Mouse (Mus musculus): ENCODE results near the gene Tspan13.

Tspan13 gene

DNA sequence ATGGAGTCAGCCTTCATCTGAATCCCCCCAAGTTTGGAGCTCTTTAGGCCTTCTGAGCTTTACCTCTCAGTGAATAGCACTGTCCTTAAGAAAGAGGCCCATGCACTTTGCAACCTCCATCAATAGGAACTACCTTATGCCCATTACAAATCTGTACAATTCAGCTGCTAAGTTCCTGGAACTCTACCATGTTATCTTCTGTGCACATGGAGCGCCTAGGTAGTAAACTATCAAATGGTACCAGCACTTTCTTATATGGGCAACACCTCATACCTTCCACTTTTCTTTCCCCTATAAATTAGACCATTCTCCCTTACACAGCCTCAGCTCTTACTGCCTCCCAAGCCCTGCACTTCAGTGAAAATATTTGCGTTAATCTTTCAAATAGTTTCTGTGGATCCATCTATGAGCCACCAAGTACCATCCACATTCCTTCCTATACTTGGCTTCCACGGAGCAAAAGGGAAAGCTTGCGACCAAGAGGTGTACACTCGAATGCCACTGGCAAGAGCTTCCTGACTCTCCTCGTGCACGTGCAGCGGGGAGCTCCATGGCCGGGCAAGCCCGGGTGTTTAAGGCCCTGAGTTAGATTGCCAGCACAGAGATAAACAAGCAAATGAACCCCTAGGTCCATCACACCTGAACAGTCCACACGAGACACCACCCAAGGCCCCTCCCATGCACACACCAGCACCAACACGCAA, 11.5 kb downstream of the Tspan13 start:
- no peak for DNase-seq (ENCODE audit: low spot score)

DNA sequence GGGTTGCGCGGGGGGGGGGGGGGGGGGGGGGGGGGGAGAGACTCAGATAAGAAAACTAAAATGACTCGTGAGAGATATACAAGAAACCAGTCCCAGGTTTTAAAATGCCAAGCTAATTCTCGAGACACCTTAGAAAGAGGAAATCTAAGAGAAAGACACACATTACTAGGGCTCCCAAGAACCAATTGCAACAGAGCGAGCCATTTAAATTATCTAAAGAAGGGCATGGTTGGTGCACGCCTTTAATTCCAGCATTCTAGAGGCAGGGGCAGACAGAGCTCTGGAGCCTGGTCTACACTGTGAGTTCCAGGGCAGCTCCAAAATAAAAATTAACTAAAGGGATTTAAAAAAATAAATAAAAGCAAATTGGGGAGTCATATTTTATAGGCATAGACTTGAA, 12.6 kb downstream of the Tspan13 start:
- DNase-seq (ENCODE audit: low spot score), result no peak

DNA sequence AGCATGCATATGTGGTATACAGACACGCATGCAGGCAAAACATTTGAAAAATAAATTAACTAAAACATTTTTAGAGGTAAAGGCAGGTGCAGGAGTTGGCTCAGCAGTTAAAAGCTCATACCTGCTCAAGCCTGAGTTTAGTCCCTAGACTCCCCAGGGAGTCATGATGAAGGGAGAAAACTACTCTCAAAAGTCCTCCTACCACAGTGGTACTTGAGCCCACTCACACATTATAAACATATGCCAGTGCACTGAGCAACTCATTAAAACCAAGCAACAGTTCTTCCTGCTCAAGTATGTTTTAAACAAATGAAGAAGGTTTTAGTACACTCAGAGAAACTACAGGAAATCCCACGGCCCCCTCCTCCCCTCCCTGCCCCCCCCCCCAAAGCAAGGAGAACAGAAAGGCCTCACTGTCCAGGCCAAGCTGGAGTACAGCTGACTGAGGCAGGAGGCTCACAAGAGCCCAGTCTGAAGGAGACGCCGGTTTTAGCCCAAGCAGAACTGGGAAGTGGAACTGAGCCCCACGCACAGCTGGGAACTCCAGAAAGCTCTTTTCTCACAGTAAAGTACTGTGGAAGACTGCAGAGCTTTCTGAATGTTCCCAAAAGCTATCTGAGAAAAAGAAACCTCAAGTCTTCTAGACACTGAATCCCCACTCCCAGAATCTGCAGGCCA, 13.2 kb downstream of the Tspan13 start:
- DNase-seq (ENCODE audit: low spot score), result no peak

DNA sequence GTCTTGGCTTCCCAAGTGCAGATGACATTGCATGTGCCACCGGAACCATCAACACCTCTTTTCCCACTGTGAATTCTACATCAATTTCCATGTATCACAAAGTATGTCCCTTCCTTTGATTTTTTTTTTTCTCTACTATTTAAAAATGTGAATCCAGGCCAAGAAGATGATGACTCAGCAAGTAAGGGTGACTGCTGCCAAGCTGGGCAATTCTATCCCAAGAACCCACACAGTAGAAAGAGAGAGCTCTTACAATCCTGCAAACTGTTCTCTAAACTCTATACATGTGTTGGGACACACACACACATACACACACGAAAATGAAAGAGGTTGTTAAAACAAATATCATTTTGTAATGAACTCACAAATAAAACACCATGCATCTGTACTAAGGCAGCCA, 15.1 kb downstream of the Tspan13 start:
- DNase-seq (ENCODE audit: low spot score), result no peak

DNA sequence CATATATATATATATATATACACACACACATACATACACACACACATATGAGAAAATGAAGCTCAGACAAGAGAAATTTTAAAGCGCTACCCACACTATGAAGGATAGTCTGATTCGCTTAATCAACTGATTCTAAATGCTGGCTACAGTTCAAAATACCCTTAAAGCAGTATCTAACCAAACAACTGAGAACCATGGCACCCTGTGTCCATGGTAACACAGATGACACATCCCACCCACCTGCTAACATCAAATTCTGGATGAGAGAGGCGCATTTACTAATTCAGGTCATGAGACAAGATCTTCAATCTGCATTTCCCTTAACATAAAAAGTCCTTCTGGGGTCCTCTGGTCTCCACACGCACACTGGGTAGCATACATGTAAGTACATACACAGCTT, 16.2 kb downstream of the Tspan13 start:
- no peak for DNase-seq (ENCODE audit: low spot score)

DNA sequence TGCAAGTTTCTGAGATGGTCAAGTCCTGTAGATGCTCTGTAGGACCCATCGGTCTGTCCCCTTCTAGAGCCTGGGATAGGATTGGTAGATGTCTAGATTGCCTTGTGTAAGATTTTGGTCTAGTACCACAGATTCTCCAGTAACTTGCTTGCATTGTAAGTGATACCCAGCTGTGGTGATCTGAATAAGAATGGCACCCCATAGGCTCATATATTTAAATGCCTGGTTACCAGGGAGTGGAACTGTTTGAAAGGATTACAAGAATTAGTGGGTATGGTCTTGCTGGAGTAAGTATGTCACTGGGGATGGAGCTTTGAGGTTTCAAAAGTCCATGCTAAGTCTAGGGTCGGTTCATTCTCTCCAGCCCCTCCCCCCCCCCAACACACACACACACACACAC, 21.6 kb downstream of the Tspan13 start:
- DNase-seq (ENCODE audit: low spot score), result no peak

DNA sequence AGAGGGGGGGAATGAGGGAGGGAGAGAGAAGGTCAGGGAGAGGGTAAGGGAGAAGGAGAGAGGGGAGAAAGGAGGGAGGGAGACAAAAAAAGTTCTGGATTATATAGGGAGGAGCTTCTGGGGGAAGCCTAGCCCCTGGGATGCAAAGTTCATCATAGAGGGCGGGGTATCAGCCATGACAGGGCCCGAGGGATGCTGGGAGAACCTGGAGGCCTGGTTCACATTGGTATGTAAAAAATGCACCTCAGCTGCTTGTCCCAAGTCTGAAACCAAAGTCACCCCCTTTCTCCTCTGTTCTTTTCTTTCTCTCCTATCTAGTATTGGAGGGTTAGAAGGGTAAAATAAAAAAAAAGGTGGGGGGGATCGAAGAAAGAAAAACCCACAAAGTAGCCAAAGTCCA, 22.2 kb downstream of the Tspan13 start:
- no peak for DNase-seq (ENCODE audit: low spot score)

DNA sequence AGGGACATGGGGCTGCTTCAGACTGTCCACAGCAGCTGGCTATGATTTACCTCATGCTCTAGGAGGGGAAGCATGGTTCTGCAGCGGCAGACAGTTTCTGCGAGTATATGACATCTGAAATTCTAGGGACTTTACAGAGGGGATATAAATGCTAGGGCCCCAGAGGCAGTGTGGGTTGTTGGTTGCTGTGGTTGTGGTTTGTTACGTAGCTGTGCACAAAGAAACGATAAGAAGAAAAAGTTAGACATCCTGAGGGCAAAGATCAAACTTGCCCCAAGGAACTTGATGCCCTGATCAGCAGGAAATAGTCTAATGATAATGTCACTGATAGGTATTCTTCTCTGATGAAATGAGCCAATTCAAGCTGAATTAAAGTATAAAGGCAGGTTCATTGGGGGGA, 22.7 kb downstream of the Tspan13 start:
- DNase-seq (ENCODE audit: low spot score), result no peak

DNA sequence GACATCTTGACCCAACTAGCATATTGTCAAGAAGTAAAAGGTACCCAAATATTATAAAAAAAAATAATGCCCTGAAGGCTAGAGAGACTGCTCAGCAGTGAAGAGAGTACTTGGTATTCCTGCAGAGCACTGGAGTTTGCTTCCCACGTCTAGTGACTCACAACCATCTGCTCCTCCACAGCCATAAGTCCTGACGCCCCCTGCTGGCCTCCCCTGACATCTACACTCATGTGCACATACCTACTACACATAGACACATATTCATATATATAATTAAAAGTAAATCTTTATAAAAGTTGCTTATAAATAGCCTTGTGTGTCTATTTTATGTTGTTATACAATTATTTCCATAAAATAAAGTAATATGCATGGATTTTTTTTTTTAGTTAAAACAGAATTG, 24.5 kb downstream of the Tspan13 start:
- no peak for DNase-seq (ENCODE audit: low spot score)

DNA sequence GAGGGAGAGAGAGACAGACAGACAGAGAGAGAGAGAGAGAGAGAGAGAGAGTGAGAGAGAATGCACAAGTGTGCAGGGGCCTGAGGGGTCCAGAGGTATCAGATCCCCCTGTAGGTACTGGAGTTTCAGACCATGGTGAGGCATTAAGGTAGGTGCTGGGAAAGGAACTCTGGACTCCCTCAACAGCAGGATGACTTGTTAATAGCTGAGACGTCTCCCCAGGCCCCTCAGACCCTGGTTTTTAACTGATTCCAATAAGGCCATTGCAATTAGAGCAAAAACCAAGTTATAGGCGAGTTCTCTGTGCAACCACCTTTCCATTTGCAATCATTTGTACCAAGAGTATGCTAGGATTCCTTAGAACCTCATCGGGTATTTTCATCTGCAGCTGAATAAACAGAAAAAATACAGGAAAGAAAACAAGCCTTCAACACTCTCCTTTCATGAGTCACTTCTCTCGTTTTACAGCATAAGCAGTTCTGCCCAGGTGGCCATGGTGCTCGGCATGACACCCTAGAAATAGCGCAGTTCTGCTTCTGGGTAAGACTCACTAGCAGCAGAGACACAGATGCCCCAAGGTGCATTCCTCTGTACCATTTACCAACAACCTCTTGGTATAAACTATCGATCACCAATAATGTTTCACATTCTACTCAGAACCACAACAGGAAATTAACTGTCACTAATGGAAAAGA, 28.9 kb downstream of the Tspan13 start:
- no peak for DNase-seq (ENCODE audit: low spot score)

DNA sequence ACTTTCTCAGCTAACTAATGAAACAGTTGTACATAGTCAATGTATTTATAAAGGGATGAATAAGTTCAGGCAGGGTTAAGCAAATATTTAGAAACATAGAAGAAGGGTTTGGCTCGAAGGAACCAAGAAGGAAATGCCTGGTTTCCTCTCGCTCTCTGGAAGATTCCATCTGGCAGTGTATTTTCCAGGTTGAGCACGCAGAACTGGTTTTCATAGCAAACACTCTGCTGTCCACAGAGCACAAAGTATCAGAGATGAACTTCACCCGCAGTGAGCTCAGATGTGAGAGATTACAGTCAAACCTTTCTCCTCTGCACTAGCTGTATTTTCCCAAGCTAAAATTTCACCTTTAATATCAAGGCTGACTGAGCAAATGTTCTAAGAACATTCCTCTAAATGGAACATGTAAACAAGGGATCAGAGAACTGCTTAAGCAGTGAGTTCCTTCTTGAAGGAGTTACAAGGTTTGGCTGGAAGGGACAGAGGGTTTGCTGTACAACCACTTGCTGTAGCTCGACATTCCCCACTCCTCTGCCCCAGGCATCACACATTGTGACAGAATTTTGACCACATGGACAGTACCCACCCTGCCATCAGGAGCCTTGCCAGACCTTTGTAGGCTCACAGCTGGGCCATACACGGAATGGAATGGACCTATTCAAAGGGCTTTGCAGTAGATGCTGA, 33.8 kb downstream of the Tspan13 start:
- no peak for DNase-seq (ENCODE audit: low spot score)

DNA sequence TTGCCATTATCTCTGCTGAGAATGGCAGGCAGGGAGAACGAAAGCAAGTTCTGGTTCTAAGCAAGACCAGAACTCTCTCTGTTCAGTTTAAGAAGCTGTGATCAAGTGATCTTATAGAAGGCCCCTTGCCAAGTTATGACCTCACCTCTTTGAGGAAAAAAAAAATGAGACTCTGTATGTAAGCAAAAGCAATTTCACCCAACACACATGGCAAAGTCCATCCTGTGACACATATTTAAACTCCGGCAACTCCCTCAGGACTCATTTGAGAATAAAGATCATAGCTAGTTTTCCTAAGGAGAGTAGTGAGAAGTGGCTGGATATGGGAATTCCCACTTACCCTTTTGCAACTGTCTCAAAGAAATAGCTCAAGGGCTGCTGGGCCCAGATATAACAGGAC, 34.7 kb downstream of the Tspan13 start:
- no peak for DNase-seq (ENCODE audit: low spot score)

DNA sequence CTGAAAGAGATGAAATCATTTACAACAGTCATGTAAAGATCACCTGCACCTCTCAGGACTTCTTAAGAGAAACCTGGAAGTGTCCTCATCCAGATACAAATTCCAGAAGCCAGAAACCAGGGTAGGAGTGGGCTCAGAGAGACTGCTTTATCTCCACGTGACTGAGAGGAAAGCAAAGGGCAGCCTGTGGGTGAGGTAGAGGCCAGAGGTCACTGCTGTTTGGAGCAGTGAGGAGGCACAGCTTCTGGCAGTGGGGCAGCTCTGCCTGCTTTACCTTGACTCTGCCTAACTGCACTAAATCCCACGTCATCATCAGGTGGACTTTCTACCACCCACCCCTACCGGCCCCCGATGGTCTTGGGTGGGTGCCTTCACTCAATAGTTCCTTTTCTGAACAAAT, 37.6 kb downstream of the Tspan13 start:
- no peak for DNase-seq (ENCODE audit: low spot score)

DNA sequence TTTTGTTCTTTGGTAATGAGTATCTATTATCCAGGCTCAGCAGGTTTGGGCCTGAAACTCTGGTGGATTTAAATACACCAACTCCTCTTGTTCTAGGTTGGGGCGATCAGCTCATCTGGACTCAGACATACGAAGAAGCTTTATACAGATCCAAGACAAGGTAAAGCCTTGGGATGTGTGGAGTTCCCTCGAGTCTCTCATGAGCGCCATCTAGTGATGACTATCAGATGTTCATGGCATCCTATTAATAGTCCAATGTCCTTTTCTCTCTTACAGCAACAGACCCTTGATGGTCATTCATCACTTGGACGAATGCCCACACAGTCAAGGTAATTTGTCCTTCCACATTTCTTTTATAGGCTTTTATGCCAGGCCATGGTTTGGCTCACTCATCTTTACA, 46.5 kb downstream of the Tspan13 start:
- DNase-seq (ENCODE audit: low spot score), result no peak

DNA sequence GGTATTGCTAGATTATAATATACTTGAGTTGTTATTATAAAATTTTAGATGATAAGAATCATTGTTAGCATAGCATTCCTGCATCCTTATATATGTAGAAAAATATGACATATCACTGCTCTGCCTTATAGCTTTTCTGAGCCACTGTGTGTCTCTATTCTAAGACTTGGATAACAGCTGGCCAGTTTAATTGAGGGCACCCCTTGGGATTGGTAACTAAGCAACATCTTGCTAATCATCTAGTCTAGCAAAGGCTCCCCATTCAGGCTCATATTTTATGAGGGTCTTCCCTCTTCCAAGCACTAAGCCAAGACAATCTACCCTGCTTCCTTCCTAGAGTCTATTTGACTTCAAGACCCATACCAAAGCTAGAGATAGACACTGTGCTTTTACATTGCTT, 48.2 kb downstream of the Tspan13 start:
- no peak for DNase-seq (ENCODE audit: low spot score)

DNA sequence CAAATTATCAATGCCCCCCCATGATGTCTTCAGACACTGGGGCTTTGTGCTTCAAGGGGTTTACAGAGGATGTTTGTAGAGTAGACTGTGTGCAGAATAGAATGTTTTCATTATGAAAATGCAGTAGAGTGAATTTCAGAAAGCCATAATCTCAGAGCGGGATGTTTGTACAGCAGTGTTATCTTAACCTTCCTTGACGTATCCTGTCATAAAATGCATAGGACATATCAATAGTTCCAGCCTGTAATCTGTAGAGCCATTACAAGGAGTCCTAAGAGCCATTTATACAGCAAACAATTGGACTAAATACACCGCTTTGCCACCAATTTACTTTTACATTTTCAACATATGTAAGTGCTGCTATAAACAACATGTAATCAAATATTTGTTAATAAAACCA, 48.7 kb downstream of the Tspan13 start:
- no peak for DNase-seq (ENCODE audit: low spot score)

DNA sequence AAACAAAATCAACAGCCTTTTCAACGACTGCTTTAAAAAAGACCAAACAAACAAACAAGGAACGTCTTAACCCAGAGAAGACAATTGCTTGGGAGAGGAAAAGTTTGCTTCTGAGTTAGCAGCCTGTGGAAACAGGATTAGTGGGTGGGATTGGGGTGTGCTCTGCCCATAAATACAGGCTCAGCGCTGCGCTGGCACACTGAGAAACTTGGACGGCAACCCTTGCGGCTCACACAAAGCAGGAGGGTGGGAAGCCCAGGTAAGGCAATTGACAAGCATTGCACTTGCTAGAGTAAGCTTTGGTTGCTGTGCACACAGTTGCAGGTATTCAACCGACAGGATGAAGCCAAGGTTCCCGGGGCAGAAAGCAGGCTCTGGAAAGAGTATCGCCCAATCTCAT, 49.6 kb downstream of the Tspan13 start, which contains the start of gene Agr2:
Gene Agr2, plus strand, starts transcription at position 197 of the 400 bp plus-strand sequence.
- DNase-seq (ENCODE audit: low spot score), result no peak

DNA sequence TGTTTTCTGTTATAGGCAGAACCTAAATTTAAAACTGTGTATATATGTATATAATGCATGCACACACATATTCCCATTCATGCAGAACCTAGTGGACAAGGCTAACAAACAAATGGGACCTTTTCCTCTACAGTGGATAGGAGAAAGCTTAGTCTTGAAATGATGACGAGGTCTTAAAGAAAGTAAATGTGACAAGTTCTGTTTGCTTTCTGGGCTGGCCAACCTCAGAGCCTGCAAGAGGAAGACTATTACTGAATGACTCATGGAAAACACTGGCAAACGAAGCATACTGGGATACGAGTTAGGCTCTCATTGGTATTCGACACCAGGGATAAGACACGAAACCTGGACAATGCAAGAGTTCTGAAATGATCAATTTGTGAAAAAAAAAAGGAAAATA, 57.6 kb downstream of the Tspan13 start:
- no peak for DNase-seq (ENCODE audit: low spot score)

DNA sequence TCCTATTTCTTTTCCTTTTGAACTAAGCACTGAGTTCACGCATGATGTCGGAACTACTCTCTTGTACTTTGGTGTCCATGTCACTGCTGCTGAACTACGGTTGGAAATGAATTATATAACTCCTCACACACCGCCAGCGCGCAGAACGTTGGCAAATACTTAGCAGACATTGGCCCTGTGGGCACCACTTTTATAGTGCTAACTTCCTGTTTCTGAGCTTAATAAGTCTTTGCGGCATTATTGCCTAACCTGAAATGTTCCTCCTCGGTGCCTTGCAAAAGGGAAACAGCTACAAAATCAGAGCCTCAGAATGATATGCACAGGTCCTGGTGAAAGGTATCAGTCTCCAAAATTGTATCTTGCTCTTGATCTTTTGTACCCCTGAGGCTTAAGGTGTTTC, 58.8 kb downstream of the Tspan13 start:
- no peak for DNase-seq (ENCODE audit: low spot score)

DNA sequence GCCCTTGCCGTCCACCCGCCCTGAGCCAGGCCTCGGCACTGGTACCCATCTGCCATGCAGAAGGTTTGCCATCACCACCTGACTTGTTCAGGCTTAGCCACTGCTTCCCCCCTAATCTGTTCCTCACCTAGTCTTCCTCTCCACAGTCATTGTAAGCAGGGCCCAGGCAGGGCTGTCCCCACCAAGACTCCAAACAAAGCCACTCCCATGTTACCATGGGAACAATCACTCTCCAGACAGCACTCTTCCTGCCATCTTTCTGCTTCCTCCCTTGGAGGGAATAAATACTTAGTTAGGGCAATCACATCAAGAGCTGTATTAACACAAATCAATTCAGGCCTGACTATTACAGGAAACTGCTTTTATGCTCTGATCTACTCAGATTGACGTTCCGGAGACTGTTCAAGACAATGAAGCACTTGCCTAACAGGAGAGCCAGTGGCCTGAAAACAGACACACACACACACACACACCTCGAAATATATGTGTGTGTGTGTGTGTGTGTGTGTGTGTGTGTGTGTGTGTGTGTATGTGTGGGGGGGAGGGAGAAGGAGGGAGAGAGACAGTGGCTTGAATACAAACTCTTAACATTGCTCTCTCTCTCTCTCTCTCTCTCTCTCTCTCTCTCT, 60.5 kb downstream of the Tspan13 start:
- DNase-seq (ENCODE audit: low spot score), result no peak

DNA sequence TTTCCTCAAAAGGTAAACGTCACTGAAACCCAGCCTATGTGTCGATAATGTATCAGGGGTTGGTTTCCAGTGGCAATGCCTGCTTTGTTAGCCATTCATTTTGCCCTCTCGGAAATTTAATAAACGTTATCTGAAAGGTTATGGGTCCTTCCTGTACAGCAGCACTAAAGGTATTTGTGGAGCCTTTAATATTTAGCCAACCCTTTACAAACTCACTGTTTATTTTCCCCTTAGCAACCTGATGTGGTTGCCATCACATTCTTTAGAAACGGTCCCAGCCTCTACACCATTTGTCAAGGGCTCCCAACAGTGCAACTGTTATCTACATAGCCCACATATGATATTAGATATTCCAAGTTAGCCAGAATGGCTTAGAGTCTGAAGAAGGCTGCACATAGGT, 62.7 kb downstream of the Tspan13 start:
- no peak for DNase-seq (ENCODE audit: low spot score)

DNA sequence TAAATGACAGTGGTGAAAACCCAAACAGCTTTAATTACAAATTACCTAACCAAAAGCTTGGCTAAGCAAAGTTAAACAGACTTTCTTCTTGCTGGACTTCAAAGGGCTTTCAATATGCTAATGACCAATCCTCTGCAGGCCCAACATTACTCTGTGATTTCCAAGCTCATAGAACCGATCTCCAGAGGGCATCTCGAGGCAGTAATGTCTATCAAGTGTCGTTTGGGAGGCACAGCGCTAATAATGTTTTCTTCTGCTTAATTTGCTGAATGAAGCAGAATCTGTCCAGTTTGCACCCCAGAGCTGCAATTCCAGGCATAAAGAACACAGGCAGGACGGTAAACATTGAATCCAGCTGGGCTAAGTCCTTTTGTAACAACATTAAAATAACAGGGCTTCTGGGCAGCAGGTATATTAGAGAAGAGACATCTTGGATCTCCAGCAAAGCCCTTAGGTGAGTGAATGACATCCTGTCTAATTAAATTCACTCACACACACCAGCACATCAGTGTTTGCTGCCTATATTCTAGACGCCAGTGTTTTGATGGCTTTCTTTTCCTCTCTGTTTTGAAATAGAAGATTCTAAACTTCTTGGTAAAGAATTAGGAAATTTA, 64.6 kb downstream of the Tspan13 start:
- DNase-seq (ENCODE audit: low spot score), result no peak
